Mouse (Mus musculus) ES-E14 (cell line): Measurements from ENCODE around the gene Uvrag. TPM values are rescaled to one million over a fixed set of nuclear protein-coding genes. Genes with fewer than 3 reads are reported as not detected.

ENCODE experiments used
- DNase-seq: peaks from one replicate; pipeline ENCODE4 v3.0.0-alpha.2; 2013; ENCODE audit warnings: low read depth, low spot score
- H3K27ac ChIP-seq: 2 replicates; pipeline ENCODE4 v1.5.1; 2012; ENCODE audit warnings: low read depth, mild to moderate bottlenecking, low read length, moderate library complexity, mixed read lengths; ENCODE audit not compliant: poor library complexity, insufficient read depth, severe bottlenecking
- H3K36me3 ChIP-seq: 2 replicates; pipeline ENCODE4 v1.6.1; 2012; ENCODE audit warnings: mild to moderate bottlenecking, low read length, moderate library complexity, mixed read lengths; ENCODE audit not compliant: control insufficient read depth, poor library complexity, insufficient read depth, severe bottlenecking
- H3K4me1 ChIP-seq, 2 experiments: fragments of 150-350 bp in 1 of 2; sonication (generic) in 1 of 2; 2 replicates each; pipeline ENCODE4 v1.6.1; 2012; ENCODE audit warnings: low read length in 2 of 2, mild to moderate bottlenecking in 1 of 2, mixed read lengths in 1 of 2; ENCODE audit not compliant: control insufficient read depth in 2 of 2, insufficient read depth in 2 of 2, poor library complexity in 1 of 2
- H3K4me3 ChIP-seq, 2 experiments: fragments of 150-350 bp in 1 of 2; sonication (generic) in 1 of 2; 2 replicates each; pipeline ENCODE4 v1.5.1; 2012; ENCODE audit warnings: low read length in 2 of 2, low read depth in 1 of 2, mild to moderate bottlenecking in 1 of 2, mixed read lengths in 1 of 2; ENCODE audit not compliant: insufficient read depth in 1 of 2, poor library complexity in 1 of 2, severe bottlenecking in 1 of 2
- H3K9ac ChIP-seq: 2 replicates; pipeline ENCODE4 v1.6.1; 2012; ENCODE audit warnings: low read depth, mild to moderate bottlenecking, low read length, mixed read lengths; ENCODE audit not compliant: poor library complexity, insufficient read depth, severe bottlenecking
- H3K9me3 ChIP-seq: fragments of 150-350 bp; sonication (generic); 2 replicates; pipeline ENCODE4 v1.6.1; 2012; ENCODE audit warnings: low read depth, mild to moderate bottlenecking, low read length; ENCODE audit not compliant: control insufficient read depth, insufficient read depth
- CHD2 ChIP-seq: IDR thresholded peaks from 2 replicates; pipeline ENCODE4 v1.6.1; 2014; ENCODE audit warnings: mild to moderate bottlenecking, low read depth, low read length, inconsistent platforms
- HCFC1 ChIP-seq: IDR thresholded peaks from 2 replicates; pipeline ENCODE4 v1.6.1; 2012; ENCODE audit warnings: low read length, inconsistent platforms, borderline replicate concordance; ENCODE audit not compliant: insufficient read depth
- MAFK ChIP-seq: IDR thresholded peaks from 2 replicates; pipeline ENCODE4 v1.6.1; 2014; ENCODE audit warnings: mild to moderate bottlenecking, low read depth, low read length, inconsistent platforms; ENCODE audit not compliant: insufficient read depth
- ZC3H11A ChIP-seq: IDR thresholded peaks from 2 replicates; pipeline ENCODE4 v1.6.1; 2012; ENCODE audit warnings: low read depth, mild to moderate bottlenecking, inconsistent platforms, low read length, borderline replicate concordance
- ZNF384 ChIP-seq: IDR thresholded peaks from 2 replicates; pipeline ENCODE4 v1.6.1; 2012; ENCODE audit warnings: low read depth, low read length, inconsistent platforms
- in situ Hi-C, 2 experiments: fragments of 600-800 bp; cut with MboI; formaldehyde crosslinking; loops; one replicate each; pipeline ENCODE4 v1.15.1; 2025; ENCODE audit warnings: low sequenced_read_pairs in 2 of 2, inconsistent platforms in 1 of 2; ENCODE audit not compliant: unreplicated experiment in 2 of 2
- total RNA-seq: library from RNA; depleted of rRNA; stranded (reverse); fragments of 300-350 nt; gene quantifications from 2 replicates; pipeline ENCODE4 v1.2.3, GENCODE M21; 2012

Uvrag gene
- total RNA-seq, 1 experiment = 14.6 TPM

- H3K27ac ChIP-seq = no peak overlapping the region
- in situ Hi-C loops = no loop called here
- H3K36me3 ChIP-seq = no peaks in the 10 kb centered on the region
These were observed 39.9 kb downstream of the Uvrag start for GRCm38 (mm10) chr7:99101076-99101475.

GRCm38 (mm10) chr7:99100573-99100972 lies 40.4 kb downstream of the Uvrag start:
- Histone ChIP-seq H3K4me3 (no peak overlapping the region), H3K4me1 (peaks cover 0 to 2% of the 10 kb centered on the region in 2 experiments; a peak in 1 of 4 replicates), H3K27ac (no peak overlapping the region), H3K9me3 (no peaks in the 10 kb centered on the region), H3K9ac (no peak overlapping the region), H3K36me3 (no peaks in the 10 kb centered on the region)
- in situ Hi-C loops = no loop called here
- TF ChIP-seq ZC3H11A (no peak), MAFK (no peak), ZNF384 (no peak), CHD2 (no peak), HCFC1 (no peak)
- DNase-seq = no peak

More at GRCm38 (mm10) chr7:99101076-99101475, 39.9 kb downstream of the Uvrag start:
- Histone ChIP-seq H3K4me1 (peaks cover 0 to 2% of the 10 kb centered on the region in 2 experiments; a peak in 1 of 4 replicates), H3K4me3 (no peak overlapping the region), H3K9me3 (no peaks in the 10 kb centered on the region), H3K9ac (no peak overlapping the region)
- no peak for DNase-seq
- TF ChIP-seq ZC3H11A (no peak), MAFK (no peak), ZNF384 (no peak), CHD2 (no peak)

GRCm38 (mm10) chr7:99100087-99100486 lies 40.9 kb downstream of the Uvrag start:
- Histone ChIP-seq H3K9me3 (no peaks in the 10 kb centered on the region), H3K27ac (no peak overlapping the region), H3K4me1 (peaks cover 0 to 2% of the 10 kb centered on the region in 2 experiments; a peak in 1 of 4 replicates), H3K9ac (no peak overlapping the region), H3K36me3 (no peaks in the 10 kb centered on the region), H3K4me3 (no peak overlapping the region)
- TF ChIP-seq ZC3H11A = no peak
- DNase-seq = no peak
- in situ Hi-C loops = no loop called here

GRCm38 (mm10) chr7:99097781-99098180 lies 43.2 kb downstream of the Uvrag start:
- Histone ChIP-seq H3K9ac (no peak overlapping the region), H3K36me3 (no peaks in the 10 kb centered on the region), H3K4me3 (no peak overlapping the region), H3K9me3 (no peaks in the 10 kb centered on the region), H3K4me1 (peaks cover 0 to 2% of the 10 kb centered on the region in 2 experiments; a peak in 1 of 4 replicates), H3K27ac (no peak overlapping the region)
- in situ Hi-C loops = no loop called here
- DNase-seq = no peak
- TF ChIP-seq ZC3H11A = no peak
- no peak for TF ChIP-seq CHD2
- TF ChIP-seq HCFC1 = no peak
- no peak for TF ChIP-seq ZNF384

GRCm38 (mm10) chr7:99097128-99097527 lies 43.8 kb downstream of the Uvrag start:
- Histone ChIP-seq H3K27ac (no peak overlapping the region), H3K4me3 (no peak overlapping the region), H3K4me1 (no peaks in the 10 kb centered on the region; a peak in 2 of 4 replicates), H3K9ac (no peak overlapping the region), H3K36me3 (no peaks in the 10 kb centered on the region), H3K9me3 (no peaks in the 10 kb centered on the region)
- in situ Hi-C loops = no loop called here
- DNase-seq = no peak
- TF ChIP-seq CHD2 (no peak), ZC3H11A (no peak), ZNF384 (no peak), HCFC1 (no peak), MAFK (no peak)
